9 mouse cellular contexts compared by ENCODE assay signal in genomic region chr10:85044732-85045720, GRCm38 (mm10). TPM values are rescaled to one million over a fixed set of nuclear protein-coding genes. Genes with fewer than 3 reads are reported as not detected.
DNase-seq lines count a peak whose midpoint lies in the region; ATAC-seq and TF ChIP-seq lines count a peak whose summit lies in the region.
"Had no signal": no experiment of that assay in that cellular context is flagged by ENCODE, and none has a peak within 500 bp of the region (broad histone marks: within the 10 kb centered on the region; RNA-seq: fewer than 3 reads in every experiment).

No protein-coding gene starts in this region.

- no peaks in the 10 kb centered on the region for H3K36me3 ChIP-seq in MEL (ENCODE audit: control insufficient read depth in 1 of 2, insufficient read depth in 2 of 2, low read length in 2 of 2)
- no peaks in the 10 kb centered on the region for H3K36me3 ChIP-seq in heart, embryonic 16.5 days (ENCODE audit: control insufficient read depth, insufficient read depth)
- no peaks in the 10 kb centered on the region for H3K36me3 ChIP-seq in neural tube, embryonic 14.5 days (ENCODE audit: control insufficient read depth, insufficient read depth, low read length)

- peak in 2 of 3 experiments; percentile 30 to 31; a peak in 4 of 6 replicates for TF ChIP-seq CTCF in MEL (IDR thresholded peaks at IDR 0.05 in 2 of 3, conservative IDR thresholded peaks at IDR 0.05 in 1 of 3; ENCODE audit: control insufficient read depth in 1 of 3, insufficient read depth in 1 of 3, low read depth in 2 of 3, low read length in 3 of 3, poor library complexity in 1 of 3, severe bottlenecking in 1 of 3)
- TF ChIP-seq CTCF in embryonic fibroblast, embryonic 13.5 days (IDR thresholded peaks at IDR 0.05; ENCODE audit: borderline replicate concordance, insufficient read depth, low read length), result peak; percentile 55

- H3K9me3 ChIP-seq in MEL (replicated peaks; ENCODE audit: insufficient read depth, low read length), result no peaks in the 10 kb centered on the region
- H3K9me3 ChIP-seq in heart, embryonic 16.5 days (replicated peaks; ENCODE audit: control insufficient read depth, low read length), result no peaks in the 10 kb centered on the region
- no peaks in the 10 kb centered on the region for H3K9me3 ChIP-seq in neural tube, embryonic 14.5 days (ENCODE audit: control insufficient read depth, low read length)

- ATAC-seq in heart, embryonic 16.5 days (replicated peaks; ENCODE audit: extremely low read depth, insufficient read depth, low FRiP score), result peak; percentile 41; the same call in 1 of the 2 replicates
- peak; percentile 59; the same call in 1 of the 2 replicates for ATAC-seq in neural tube, embryonic 14.5 days (ENCODE audit: low read depth)
- ATAC-seq in monocyte, adult 5-6 weeks (replicated peaks; ENCODE audit: insufficient number of reproducible peaks, low FRiP score, low TSS enrichment, poor library complexity, severe bottlenecking), result no peak

- H3K9ac ChIP-seq in MEL (ENCODE audit: control insufficient read depth, low read depth, low read length, poor library complexity, severe bottlenecking), result no peak overlapping the region
- H3K9ac ChIP-seq in heart, embryonic 16.5 days (ENCODE audit: low read length), result peak overlapping the region; percentile 63
- H3K9ac ChIP-seq in neural tube, embryonic 14.5 days (replicated peaks; ENCODE audit: low read depth, low read length), result no peak overlapping the region

- no peaks in the 10 kb centered on the region for H3K4me1 ChIP-seq in MEL (ENCODE audit: control insufficient read depth in 1 of 2, insufficient read depth in 2 of 2, low read length in 2 of 2)
- H3K4me1 ChIP-seq in embryonic fibroblast, embryonic 13.5 days (ENCODE audit: control insufficient read depth, insufficient read depth, low read length), result no peaks in the 10 kb centered on the region
- peaks cover 7% of the 10 kb centered on the region for H3K4me1 ChIP-seq in heart, embryonic 16.5 days (ENCODE audit: control insufficient read depth, insufficient read depth, low read length)
- H3K4me1 ChIP-seq in neural tube, embryonic 14.5 days (ENCODE audit: control insufficient read depth, insufficient read depth, low read length), result peaks cover 5% of the 10 kb centered on the region; the same call in 1 of the 2 replicates

- no peak for DNase-seq in MEL (ENCODE audit: low read depth, low spot score)
- DNase-seq in adrenal gland, postnatal 36 days, result peak; percentile 57 to 65
- DNase-seq in kidney, postnatal 25 days, result peak; percentile 61
- peak; percentile 23 to 46 for DNase-seq in lung, adult 18-20 months

- H3K4me3 ChIP-seq in MEL (ENCODE audit: control insufficient read depth in 1 of 2, insufficient read depth in 1 of 2, low read depth in 2 of 2, low read length in 2 of 2), result no peak overlapping the region
- H3K4me3 ChIP-seq in embryonic fibroblast, embryonic 13.5 days (ENCODE audit: insufficient read depth, low read length), result no peak overlapping the region
- H3K4me3 ChIP-seq in heart, embryonic 16.5 days (ENCODE audit: low read length), result peak overlapping the region; percentile 40
- H3K4me3 ChIP-seq in neural tube, embryonic 14.5 days (ENCODE audit: low read depth, low read length), result no peak overlapping the region

- TF ChIP-seq POLR2A in MEL (IDR thresholded peaks at IDR 0.05; ENCODE audit: control insufficient read depth in 1 of 2, insufficient read depth in 1 of 2, low read depth in 1 of 2, low read length in 2 of 2, poor library complexity in 1 of 2), result no peak
- TF ChIP-seq POLR2A in embryonic fibroblast, embryonic 13.5 days (IDR thresholded peaks at IDR 0.05; ENCODE audit: low read depth, low read length), result no peak

- peak overlapping the region; percentile 71 for H3K4me2 ChIP-seq in heart, embryonic 16.5 days (ENCODE audit: low read depth, low read length)
- peak overlapping the region; percentile 21 for H3K4me2 ChIP-seq in neural tube, embryonic 14.5 days (ENCODE audit: low read depth, low read length)

- 10% methylated on average over 24 of the region's 24 CpGs for WGBS in heart, embryonic 16.5 days
- 8% methylated on average over 24 of the region's 24 CpGs for WGBS in neural tube, embryonic 14.5 days

- no peak for TF ChIP-seq EP300 in MEL (IDR thresholded peaks at IDR 0.05; ENCODE audit: low read depth in 1 of 2, low read length in 2 of 2)

- H3K27ac ChIP-seq in MEL (ENCODE audit: control insufficient read depth, low read depth, low read length), result no peak overlapping the region
- no peak overlapping the region for H3K27ac ChIP-seq in embryonic fibroblast, embryonic 13.5 days (ENCODE audit: insufficient read depth, low read length)
- H3K27ac ChIP-seq in heart, embryonic 16.5 days (ENCODE audit: low read length), result peak overlapping the region; percentile 61
- H3K27ac ChIP-seq in neural tube, embryonic 14.5 days (ENCODE audit: low read depth, low read length), result no peak overlapping the region
- H3K27ac ChIP-seq: macrophage had no signal

- peak; percentile 28 for TF ChIP-seq RAD21 in MEL (IDR thresholded peaks at IDR 0.05; ENCODE audit: low read depth, low read length)

- no peaks in the 10 kb centered on the region for H3K79me2 ChIP-seq in MEL (ENCODE audit: control insufficient read depth, insufficient read depth, low read length, poor library complexity)

- no peaks in the 10 kb centered on the region for H3K27me3 ChIP-seq in MEL (ENCODE audit: control insufficient read depth in 1 of 2, insufficient read depth in 2 of 2, low read length in 2 of 2)
- H3K27me3 ChIP-seq in heart, embryonic 16.5 days (ENCODE audit: control insufficient read depth, insufficient read depth, low read length), result no peaks in the 10 kb centered on the region
- peaks cover 2% of the 10 kb centered on the region; the same call in 1 of the 2 replicates for H3K27me3 ChIP-seq in neural tube, embryonic 14.5 days (ENCODE audit: control insufficient read depth, insufficient read depth, low read length)

TF ChIP-seq in MEL, 35 proteins besides CTCF, POLR2A, EP300 and RAD21:
- no peak for TF ChIP-seq POLR2AphosphoS2 (IDR thresholded peaks at IDR 0.05; ENCODE audit: low read length)
- TF ChIP-seq MAX (IDR thresholded peaks at IDR 0.05; ENCODE audit: low read length), result no peak
- 0 out of 2 replicates have a peak, but pooled peaks have one; percentile 7 for TF ChIP-seq SMC3 (IDR thresholded peaks at IDR 0.05; ENCODE audit: low read depth, low read length)

RNA-seq across cellular contexts. Expression of gene Fhl4, which starts 57.3 kb away (rescaled TPM):
- 0.69 TPM in 2 replicates for total RNA-seq in MEL (2012; rRNA removed)
- polyA plus RNA-seq in MEL (2012; ENCODE audit: insufficient read depth in 1 of 2, insufficient read length in 2 of 2, low read depth in 1 of 2, low replicate concordance in 2 of 2, missing spikeins in 1 of 2), result under 1 TPM in 1 of 2 experiments, not detected in 1; 0.63 TPM
- total RNA-seq in adrenal gland, postnatal 36 days (2021), result under 1 TPM; 0.20 to 0.43 TPM
- polyA plus RNA-seq in embryonic fibroblast, embryonic 13.5 days (2011; ENCODE audit: insufficient read length, low read depth, missing spikeins), result 1.6 and 2.3 TPM in 2 replicates
- polyA plus RNA-seq in heart, embryonic 16.5 days (2015; fragmentation: Nextera tagmentation; extraction: Ambion mirVana), result 1.3 and 1.5 TPM in 2 replicates
- 2.8 and 3.0 TPM in 2 replicates for polyA plus RNA-seq in neural tube, embryonic 14.5 days (2014; fragmentation: Nextera tagmentation; extraction: Ambion mirVana)
- 0.32 to 0.97 TPM in 2 of 3 replicates, not detected in the other for total RNA-seq in monocyte, adult 5-6 weeks (2017)

RNA-seq across cellular contexts. Expression of gene Tmem263, which starts 57.4 kb away (rescaled TPM):
- total RNA-seq in MEL (2012; rRNA removed), result 15.7 and 16.0 TPM in 2 replicates
- polyA plus RNA-seq in MEL (2012; ENCODE audit: insufficient read depth in 1 of 2, insufficient read length in 2 of 2, low read depth in 1 of 2, low replicate concordance in 2 of 2, missing spikeins in 1 of 2), result 10 to 100 TPM in 1 of 2 experiments, not detected in 1; 11.8 TPM
- total RNA-seq in adrenal gland, postnatal 36 days (2021), result 10 to 100 TPM; 18.6 to 24.4 TPM
- 63.5 and 79.4 TPM in 2 replicates for polyA plus RNA-seq in embryonic fibroblast, embryonic 13.5 days (2011; ENCODE audit: insufficient read length, low read depth, missing spikeins)
- 47.6 and 55.1 TPM in 2 replicates for polyA plus RNA-seq in heart, embryonic 16.5 days (2015; fragmentation: Nextera tagmentation; extraction: Ambion mirVana)
- polyA plus RNA-seq in neural tube, embryonic 14.5 days (2014; fragmentation: Nextera tagmentation; extraction: Ambion mirVana), result 55.4 and 61.4 TPM in 2 replicates
- 6.5 to 16.3 TPM (median 9.9 TPM) in 3 replicates for total RNA-seq in monocyte, adult 5-6 weeks (2017)
